Mouse (Mus musculus): ENCODE data around the gene Xrcc6. TPM values are rescaled to one million over a fixed set of nuclear protein-coding genes. Genes with fewer than 3 reads are reported as not detected.

Gene Xrcc6
- polyA plus RNA-seq, 1 experiment from 2014 or later = 46.0 TPM

DNA sequence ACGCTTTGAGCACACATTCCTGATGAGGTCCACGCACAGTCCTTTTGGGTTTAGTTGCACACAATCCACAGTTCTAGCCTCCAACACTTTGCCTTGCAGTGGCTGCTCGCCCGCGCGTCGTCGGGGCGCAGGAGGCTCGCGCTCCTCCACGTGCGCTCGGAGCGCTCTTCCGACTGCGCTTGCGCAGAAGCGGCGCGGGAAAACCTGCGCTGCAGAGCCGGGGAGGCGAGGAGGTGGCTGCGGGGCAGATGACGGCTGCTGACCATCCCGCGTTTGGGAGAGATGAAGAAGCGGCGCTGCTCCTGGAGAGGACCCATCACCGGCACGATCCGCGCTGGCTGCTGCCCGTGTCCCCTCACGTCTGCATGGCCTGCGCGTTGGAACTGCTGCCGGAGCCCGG lies 82.3 kb downstream of the Xrcc6 start, which contains the start of gene Mei1:
Gene Mei1, plus strand, starts transcription at position 99 of the 400 bp plus-strand sequence.
- Histone ChIP-seq H3K9me3 (no peaks in the 10 kb centered on the region), H3K27ac (no peak within 1 kb of the TSS), H3K4me2 (replicated peaks) (peak within 1 kb of the TSS; percentile 42), H3K36me3 (no peaks in the 10 kb centered on the region), H3K4me1 (replicated peaks) (0 out of 2 replicates have a peak, but pooled peaks cover 4% of the 10 kb centered on the region), H3K27me3 (peaks cover 33% of the 10 kb centered on the region), H3K4me3 (replicated peaks) (peak within 1 kb of the TSS; percentile 15; the same call in 1 of the 2 replicates), H3K9ac (replicated peaks) (no peak within 1 kb of the TSS)
- ATAC-seq = no peak
- 28% methylated on average over 40 of the region's 40 CpGs for WGBS

- no peak overlapping the region for H3K27ac ChIP-seq
- no peaks in the 10 kb centered on the region for H3K9me3 ChIP-seq
- ATAC-seq = no peak
- peaks cover 29% of the 10 kb centered on the region for H3K27me3 ChIP-seq
- no peak overlapping the region for H3K9ac ChIP-seq (replicated peaks)
- H3K4me1 ChIP-seq (replicated peaks) = 0 out of 2 replicates have a peak, but pooled peaks cover 4% of the 10 kb centered on the region
- WGBS = 92% methylated on average over 26 of the region's 26 CpGs
- no peak overlapping the region for H3K4me3 ChIP-seq (replicated peaks)
- H3K36me3 ChIP-seq = no peaks in the 10 kb centered on the region
- no peak overlapping the region for H3K4me2 ChIP-seq (replicated peaks)
These were observed 84.3 kb downstream of the Xrcc6 start for GRCm38 (mm10) chr15:82071816-82072469.

DNA sequence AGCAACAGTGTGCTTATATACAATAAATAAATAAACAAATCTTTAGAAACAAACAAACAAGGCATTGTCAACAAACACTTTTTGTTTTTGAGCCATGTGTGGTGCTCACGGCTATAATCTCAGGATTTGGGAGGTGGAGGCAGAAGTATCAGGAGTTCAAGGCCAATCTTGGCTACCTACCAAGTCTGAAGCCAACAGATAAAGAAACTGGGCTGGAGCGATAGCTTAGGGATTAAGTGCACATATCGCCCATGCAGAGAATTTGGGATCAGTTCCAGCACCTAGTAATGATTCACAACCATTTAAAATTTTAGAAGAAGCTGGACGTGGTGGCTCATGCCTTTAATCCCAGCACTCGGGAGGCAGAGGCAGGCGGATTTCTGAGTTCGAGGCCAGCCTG lies 85.9 kb downstream of the Xrcc6 start:
- Histone ChIP-seq H3K27ac (no peak overlapping the region), H3K4me2 (replicated peaks) (no peak overlapping the region), H3K9ac (replicated peaks) (no peak overlapping the region), H3K27me3 (peaks cover 27% of the 10 kb centered on the region), H3K4me3 (replicated peaks) (no peak overlapping the region), H3K9me3 (no peaks in the 10 kb centered on the region), H3K4me1 (replicated peaks) (0 out of 2 replicates have a peak, but pooled peaks cover 4% of the 10 kb centered on the region), H3K36me3 (no peaks in the 10 kb centered on the region)
- no peak for ATAC-seq
- 94% methylated on average over 7 of the region's 7 CpGs for WGBS

GRCm38 (mm10) chr15:82079883-82080282 lies 92.2 kb downstream of the Xrcc6 start:
- 67% methylated on average over 10 of the region's 10 CpGs for WGBS
- no peak overlapping the region for H3K27ac ChIP-seq
- H3K27me3 ChIP-seq = no peaks in the 10 kb centered on the region
- no peak overlapping the region for H3K9ac ChIP-seq (replicated peaks)
- no peak overlapping the region for H3K4me2 ChIP-seq (replicated peaks)
- no peak overlapping the region for H3K4me3 ChIP-seq (replicated peaks)
- H3K9me3 ChIP-seq = no peaks in the 10 kb centered on the region
- no peak for ATAC-seq
- no peaks in the 10 kb centered on the region for H3K4me1 ChIP-seq (replicated peaks)
- H3K36me3 ChIP-seq = no peaks in the 10 kb centered on the region

- no peaks in the 10 kb centered on the region for H3K4me1 ChIP-seq (replicated peaks)
- 28% methylated on average over 7 of the region's 7 CpGs for WGBS
- H3K4me2 ChIP-seq (replicated peaks) = no peak overlapping the region
- no peak overlapping the region for H3K4me3 ChIP-seq (replicated peaks)
- ATAC-seq = peak; percentile 55; the same call in 1 of the 2 replicates
- no peaks in the 10 kb centered on the region for H3K36me3 ChIP-seq
- H3K27me3 ChIP-seq = no peaks in the 10 kb centered on the region
- H3K9me3 ChIP-seq = no peaks in the 10 kb centered on the region
- no peak overlapping the region for H3K27ac ChIP-seq
- H3K9ac ChIP-seq (replicated peaks) = no peak overlapping the region
These were observed 93.5 kb downstream of the Xrcc6 start for GRCm38 (mm10) chr15:82081161-82081560.

- WGBS = 88% methylated on average over 9 of the region's 9 CpGs
- H3K9ac ChIP-seq (replicated peaks) = no peak overlapping the region
- no peak for ATAC-seq
- H3K4me2 ChIP-seq (replicated peaks) = no peak overlapping the region
- H3K9me3 ChIP-seq = no peaks in the 10 kb centered on the region
- H3K27ac ChIP-seq = no peak overlapping the region
- no peaks in the 10 kb centered on the region for H3K27me3 ChIP-seq
- no peak overlapping the region for H3K4me3 ChIP-seq (replicated peaks)
- H3K4me1 ChIP-seq (replicated peaks) = no peaks in the 10 kb centered on the region
- H3K36me3 ChIP-seq = no peaks in the 10 kb centered on the region
These were observed 98.0 kb downstream of the Xrcc6 start for GRCm38 (mm10) chr15:82085606-82086005.

DNA sequence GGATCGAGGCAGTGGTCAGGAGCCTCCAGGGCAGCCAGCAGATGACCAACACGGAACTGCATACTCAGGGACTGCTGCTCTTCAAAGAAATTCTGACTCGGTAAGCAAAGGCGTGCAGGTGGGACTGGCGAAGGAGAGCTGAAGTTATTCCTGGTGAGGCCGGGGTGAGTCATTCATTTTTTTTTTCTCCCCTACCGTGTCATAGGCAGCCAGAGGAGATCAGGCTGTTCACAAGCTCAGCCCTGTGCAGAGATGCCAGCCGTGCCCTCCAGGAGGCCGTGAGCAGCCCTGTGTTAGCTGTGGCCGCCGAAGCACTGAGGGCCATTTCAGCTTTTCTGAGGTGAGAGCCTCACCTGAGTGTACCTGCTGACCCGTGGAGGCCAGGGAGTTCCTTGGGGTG lies 98.5 kb downstream of the Xrcc6 start:
- Histone ChIP-seq H3K4me2 (replicated peaks) (no peak overlapping the region), H3K27ac (no peak overlapping the region), H3K9me3 (no peaks in the 10 kb centered on the region), H3K27me3 (no peaks in the 10 kb centered on the region), H3K4me1 (replicated peaks) (no peaks in the 10 kb centered on the region), H3K4me3 (replicated peaks) (no peak overlapping the region), H3K9ac (replicated peaks) (no peak overlapping the region), H3K36me3 (no peaks in the 10 kb centered on the region)
- no peak for ATAC-seq
- 85% methylated on average over 12 of the region's 12 CpGs for WGBS

GRCm38 (mm10) chr15:82087266-82087665 lies 99.6 kb downstream of the Xrcc6 start:
- Histone ChIP-seq H3K4me2 (replicated peaks) (no peak overlapping the region), H3K27me3 (no peaks in the 10 kb centered on the region), H3K9me3 (no peaks in the 10 kb centered on the region), H3K27ac (no peak overlapping the region), H3K36me3 (no peaks in the 10 kb centered on the region), H3K4me1 (replicated peaks) (no peaks in the 10 kb centered on the region), H3K4me3 (replicated peaks) (no peak overlapping the region), H3K9ac (replicated peaks) (no peak overlapping the region)
- WGBS = 10% methylated on average over 10 of the region's 10 CpGs
- ATAC-seq = no peak

Other genes with a start within 250 kb of the Xrcc6 start
- gene Zc3h7b, start 242.8 kb upstream of the Xrcc6 start, polyA plus RNA-seq (2015; fragmentation: Nextera tagmentation; extraction: Ambion mirVana) = 41.6 and 48.4 TPM in 2 replicates
- 140 and 145 TPM in 2 replicates for gene Rangap1, start 242.3 kb upstream of the Xrcc6 start, polyA plus RNA-seq (2015; fragmentation: Nextera tagmentation; extraction: Ambion mirVana)
- gene Tef, start 185.4 kb upstream of the Xrcc6 start, polyA plus RNA-seq (2015; fragmentation: Nextera tagmentation; extraction: Ambion mirVana) = 21.5 and 23.3 TPM in 2 replicates
- 16.2 and 17.7 TPM in 2 replicates for gene Tob2, start 129.0 kb upstream of the Xrcc6 start, polyA plus RNA-seq (2015; fragmentation: Nextera tagmentation; extraction: Ambion mirVana)
- 136 and 149 TPM in 2 replicates for gene Phf5a, start 115.9 kb upstream of the Xrcc6 start, polyA plus RNA-seq (2015; fragmentation: Nextera tagmentation; extraction: Ambion mirVana)
- gene Aco2, start 115.5 kb upstream of the Xrcc6 start, polyA plus RNA-seq (2015; fragmentation: Nextera tagmentation; extraction: Ambion mirVana) = 220 and 221 TPM in 2 replicates
- 69.7 and 70.1 TPM in 2 replicates for gene Polr3h, start 61.6 kb upstream of the Xrcc6 start, polyA plus RNA-seq (2015; fragmentation: Nextera tagmentation; extraction: Ambion mirVana)
- gene Csdc2, start 51.1 kb upstream of the Xrcc6 start, polyA plus RNA-seq (2015; fragmentation: Nextera tagmentation; extraction: Ambion mirVana) = 96.4 and 102 TPM in 2 replicates
- 40.5 and 41.2 TPM in 2 replicates for gene Pmm1, start 26.9 kb upstream of the Xrcc6 start, polyA plus RNA-seq (2015; fragmentation: Nextera tagmentation; extraction: Ambion mirVana)
- gene 1700029P11Rik, start 7.3 kb upstream of the Xrcc6 start, polyA plus RNA-seq (2015; fragmentation: Nextera tagmentation; extraction: Ambion mirVana) = not detected in 2 replicates
- gene Desi1, start 46.0 kb downstream of the Xrcc6 start, polyA plus RNA-seq (2015; fragmentation: Nextera tagmentation; extraction: Ambion mirVana) = 37.5 and 42.7 TPM in 2 replicates
- 222 and 230 TPM in 2 replicates for gene Snu13, start 59.8 kb downstream of the Xrcc6 start, polyA plus RNA-seq (2015; fragmentation: Nextera tagmentation; extraction: Ambion mirVana)
- not detected in 2 replicates for gene 4930407I10Rik, start 71.3 kb downstream of the Xrcc6 start, polyA plus RNA-seq (2015; fragmentation: Nextera tagmentation; extraction: Ambion mirVana)
- gene Mei1, start 82.2 kb downstream of the Xrcc6 start, polyA plus RNA-seq (2015; fragmentation: Nextera tagmentation; extraction: Ambion mirVana) = 0.05 TPM in 1 of 2 replicates, not detected in the other
- 12.0 and 14.0 TPM in 2 replicates for gene Ccdc134, start 140.1 kb downstream of the Xrcc6 start, polyA plus RNA-seq (2015; fragmentation: Nextera tagmentation; extraction: Ambion mirVana)
- 225 and 230 TPM in 2 replicates for gene Srebf2, start 159.3 kb downstream of the Xrcc6 start, polyA plus RNA-seq (2015; fragmentation: Nextera tagmentation; extraction: Ambion mirVana)
- gene Shisa8, start 225.0 kb downstream of the Xrcc6 start, polyA plus RNA-seq (2015; fragmentation: Nextera tagmentation; extraction: Ambion mirVana) = 0.50 and 0.70 TPM in 2 replicates
- not detected in 2 replicates for gene Tnfrsf13c, start 236.5 kb downstream of the Xrcc6 start, polyA plus RNA-seq (2015; fragmentation: Nextera tagmentation; extraction: Ambion mirVana)

All from midbrain, embryonic 13.5 days (tissue).